Mouse (Mus musculus): Measurements from ENCODE around the gene Nalcn.
"Not testable (repeated sequence)": the region's sequence is repeated elsewhere in the genome, so short reads cannot be mapped to it uniquely, and the experiment has no call there.

The Nalcn gene

GRCm38 (mm10) chr14:123626501-123627179 is at the start of gene Nalcn:
TSS of gene Nalcn (minus strand) at chr14:123627144.
- peak; percentile 16 for DNase-seq (ENCODE audit: low read depth, low spot score)

GRCm38 (mm10) chr14:123671076-123671475 is 44.1 kb upstream of the Nalcn start:
- DNase-seq (ENCODE audit: low read depth, low spot score), result not testable (repeated sequence)

- DNase-seq (ENCODE audit: low read depth, low spot score), result no peak
Measured at GRCm38 (mm10) chr14:123664451-123664850, 37.5 kb upstream of the Nalcn start.

GRCm38 (mm10) chr14:123663206-123663605 is 36.3 kb upstream of the Nalcn start:
- no peak for DNase-seq (ENCODE audit: low read depth, low spot score)

- no peak for DNase-seq (ENCODE audit: low read depth, low spot score)
Measured at GRCm38 (mm10) chr14:123662386-123662785, 35.4 kb upstream of the Nalcn start.

- peak; percentile 29 for DNase-seq (ENCODE audit: low read depth, low spot score)
Measured at GRCm38 (mm10) chr14:123661091-123661491, 34.1 kb upstream of the Nalcn start.

- peak; percentile 1 for DNase-seq (ENCODE audit: low read depth, low spot score)
Measured at GRCm38 (mm10) chr14:123659921-123660385, 33.0 kb upstream of the Nalcn start, which contains the start of gene Itgbl1. TSS of gene Itgbl1 (plus strand) at chr14:123659971.

GRCm38 (mm10) chr14:123627180-123627562 is 227 bp upstream of the Nalcn start:
- DNase-seq (ENCODE audit: low read depth, low spot score), result no peak

GRCm38 (mm10) chr14:123622969-123623368 is 4.0 kb downstream of the Nalcn start:
- DNase-seq (ENCODE audit: low read depth, low spot score), result no peak

GRCm38 (mm10) chr14:123595265-123595664 is 31.7 kb downstream of the Nalcn start:
- no peak for DNase-seq (ENCODE audit: low read depth, low spot score)

- DNase-seq (ENCODE audit: low read depth, low spot score), result no peak
Measured at GRCm38 (mm10) chr14:123587412-123587811, 39.5 kb downstream of the Nalcn start.

- DNase-seq (ENCODE audit: low read depth, low spot score), result no peak
Measured at GRCm38 (mm10) chr14:123582433-123582832, 44.5 kb downstream of the Nalcn start.

- DNase-seq (ENCODE audit: low read depth, low spot score), result no peak
Measured at GRCm38 (mm10) chr14:123575356-123575755, 51.6 kb downstream of the Nalcn start.

- DNase-seq (ENCODE audit: low read depth, low spot score), result no peak
Measured at GRCm38 (mm10) chr14:123574936-123575335, 52.0 kb downstream of the Nalcn start.

- no peak for DNase-seq (ENCODE audit: low read depth, low spot score)
Measured at GRCm38 (mm10) chr14:123566599-123566998, 60.3 kb downstream of the Nalcn start.

- no peak for DNase-seq (ENCODE audit: low read depth, low spot score)
Measured at GRCm38 (mm10) chr14:123555533-123555932, 71.4 kb downstream of the Nalcn start.

- DNase-seq (ENCODE audit: low read depth, low spot score), result no peak
Measured at GRCm38 (mm10) chr14:123554936-123555335, 72.0 kb downstream of the Nalcn start.

GRCm38 (mm10) chr14:123542362-123542761 is 84.6 kb downstream of the Nalcn start:
- no peak for DNase-seq (ENCODE audit: low read depth, low spot score)

- DNase-seq (ENCODE audit: low read depth, low spot score), result no peak
Measured at GRCm38 (mm10) chr14:123535636-123536035, 91.3 kb downstream of the Nalcn start.

- DNase-seq (ENCODE audit: low read depth, low spot score), result no peak
Measured at GRCm38 (mm10) chr14:123533000-123533399, 93.9 kb downstream of the Nalcn start.

- DNase-seq (ENCODE audit: low read depth, low spot score), result no peak
Measured at GRCm38 (mm10) chr14:123531271-123531670, 95.7 kb downstream of the Nalcn start.

- no peak for DNase-seq (ENCODE audit: low read depth, low spot score)
Measured at GRCm38 (mm10) chr14:123529143-123529542, 97.8 kb downstream of the Nalcn start.

- DNase-seq (ENCODE audit: low read depth, low spot score), result peak; percentile 35
Measured at GRCm38 (mm10) chr14:123513376-123514141, 113.4 kb downstream of the Nalcn start.
